Mouse (Mus musculus): Measurements from ENCODE around the gene Naxe. TPM values are rescaled to one million over a fixed set of nuclear protein-coding genes. Genes with fewer than 3 reads are reported as not detected.
A peak's percentile ranks its signal among the peaks of the same experiment; 100 is the strongest.

Gene Naxe
- polyA plus RNA-seq, 1 experiment from 2014 or later = 157 TPM

DNA sequence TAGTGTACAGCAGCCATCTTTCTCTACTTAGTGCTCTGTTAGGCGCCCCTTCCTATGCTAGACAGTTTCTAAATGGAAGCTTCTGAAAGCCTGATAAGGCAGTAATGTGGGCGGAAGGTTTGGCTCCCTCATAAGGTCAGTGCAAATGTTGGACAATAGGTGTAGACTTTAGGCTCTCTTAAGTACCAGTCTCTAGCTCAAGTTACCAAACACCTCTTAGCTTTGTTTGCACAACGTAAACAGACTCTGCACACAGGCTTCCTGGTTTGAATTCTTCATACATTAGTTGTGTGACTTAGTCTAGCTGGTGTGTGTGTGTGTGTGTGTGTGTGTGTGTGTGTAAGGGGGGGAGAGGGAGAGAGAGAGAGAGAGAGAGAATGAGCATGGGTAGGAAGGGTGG lies 8.8 kb downstream of the Naxe start:
- 91% methylated on average over 3 of the region's 3 CpGs for WGBS

DNA sequence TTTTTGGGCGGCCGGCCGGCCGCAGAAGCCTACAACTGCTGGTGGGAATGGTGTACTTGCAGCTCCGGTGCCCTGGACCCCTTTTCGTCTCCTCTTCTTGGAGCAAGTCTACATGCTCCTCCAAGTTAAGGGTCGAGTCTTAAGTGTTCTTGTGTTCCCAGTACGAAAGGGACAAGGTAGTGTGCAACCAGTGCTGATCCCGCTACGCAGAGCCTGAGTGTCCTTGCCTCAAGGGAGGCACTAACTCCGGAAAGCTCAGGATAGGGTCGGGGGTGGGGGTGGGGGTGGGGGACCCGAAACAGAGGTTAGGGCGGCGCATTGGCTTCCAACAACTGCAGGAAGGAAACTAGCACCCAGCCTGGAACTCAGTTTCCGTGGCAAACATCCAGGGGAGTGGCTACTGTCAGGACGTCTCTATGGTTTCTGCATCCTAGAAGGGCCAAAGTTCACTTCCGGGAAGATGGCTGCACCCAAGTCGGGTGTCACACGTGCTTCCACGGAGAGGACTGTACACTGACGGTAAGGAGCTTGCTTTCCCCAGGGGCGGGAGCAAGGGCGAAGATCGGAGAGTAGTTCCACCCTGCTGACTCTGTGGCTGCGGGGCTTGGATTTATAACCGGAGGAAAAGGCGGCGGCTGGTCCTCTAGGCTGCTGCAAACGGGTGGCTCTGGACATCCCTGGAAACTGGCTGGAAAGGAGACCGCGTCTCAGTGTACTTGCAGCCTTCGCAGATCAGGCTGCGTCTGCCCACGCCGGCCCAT lies 15.5 kb downstream of the Naxe start, which contains the start of gene Gpatch4:
Gpatch4 (plus strand) TSS at position 448 of the 761 bp plus-strand sequence.
- Histone ChIP-seq H3K27me3 (peaks cover 20% of the 10 kb centered on the region), H3K4me3 (replicated peaks) (peak within 1 kb of the TSS; percentile 76), H3K4me1 (replicated peaks) (peaks cover 11% of the 10 kb centered on the region), H3K4me2 (replicated peaks) (peak within 1 kb of the TSS; percentile 83), H3K9ac (replicated peaks) (peak within 1 kb of the TSS; percentile 62), H3K9me3 (no peaks in the 10 kb centered on the region), H3K36me3 (0 out of 2 replicates have a peak, but pooled peaks cover 3% of the 10 kb centered on the region), H3K27ac (peak within 1 kb of the TSS; percentile 47; the same call in 1 of the 2 replicates)
- WGBS = 10% methylated on average over 36 of the region's 36 CpGs
- ATAC-seq = peak; percentile 97

More for the DNA sequence above, 8.8 kb downstream of the Naxe start:
- no peak overlapping the region for H3K4me2 ChIP-seq (replicated peaks)
- H3K27ac ChIP-seq = no peak overlapping the region
- no peaks in the 10 kb centered on the region for H3K4me1 ChIP-seq (replicated peaks)
- no peaks in the 10 kb centered on the region for H3K27me3 ChIP-seq
- H3K36me3 ChIP-seq = peaks cover 44% of the 10 kb centered on the region
- H3K9ac ChIP-seq (replicated peaks) = no peak overlapping the region
- no peak overlapping the region for H3K4me3 ChIP-seq (replicated peaks)
- no peak for ATAC-seq
- no peaks in the 10 kb centered on the region for H3K9me3 ChIP-seq

DNA sequence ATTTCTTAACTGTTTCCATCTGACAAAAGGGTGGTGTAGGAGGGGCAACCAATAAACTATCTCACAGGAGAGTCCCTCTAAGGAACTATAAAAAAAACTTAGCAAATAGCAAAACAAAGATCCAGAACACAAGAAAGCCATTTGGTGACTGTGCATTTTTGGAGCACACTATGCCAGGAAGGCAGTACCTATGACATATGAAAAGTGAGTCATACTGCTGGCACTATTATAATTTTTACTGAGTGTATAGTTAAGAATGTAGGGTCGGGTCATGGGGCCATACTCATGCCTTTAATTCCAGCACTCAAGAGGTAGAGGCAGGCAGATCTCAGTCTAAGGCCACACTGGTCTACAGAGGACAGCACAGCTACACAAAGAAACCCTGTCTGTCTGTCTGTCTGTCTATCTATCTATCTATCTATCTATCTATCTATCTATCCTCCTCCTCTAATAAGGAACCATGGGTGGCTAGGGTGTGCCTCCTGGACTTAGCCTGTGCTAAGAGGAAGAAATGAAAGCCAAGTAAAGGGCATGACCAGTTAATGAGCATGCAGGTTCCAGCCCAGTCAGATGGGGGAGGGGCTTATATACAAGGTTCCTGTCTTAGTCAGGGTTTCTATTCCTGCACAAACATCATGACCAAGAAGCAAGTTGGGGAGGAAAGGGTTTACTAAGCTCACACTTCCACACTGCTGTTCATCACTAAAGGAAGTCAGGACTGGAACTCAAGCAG lies 22.6 kb downstream of the Naxe start:
- Histone ChIP-seq H3K4me3 (replicated peaks) (no peak overlapping the region), H3K4me1 (replicated peaks) (0 out of 2 replicates have a peak, but pooled peaks cover 2% of the 10 kb centered on the region), H3K27ac (no peak overlapping the region), H3K27me3 (peaks cover 48% of the 10 kb centered on the region), H3K36me3 (no peaks in the 10 kb centered on the region), H3K9ac (replicated peaks) (no peak overlapping the region), H3K9me3 (no peaks in the 10 kb centered on the region), H3K4me2 (replicated peaks) (no peak overlapping the region)
- no peak for ATAC-seq
- WGBS = 79% methylated on average over 1 of the region's 1 CpGs

DNA sequence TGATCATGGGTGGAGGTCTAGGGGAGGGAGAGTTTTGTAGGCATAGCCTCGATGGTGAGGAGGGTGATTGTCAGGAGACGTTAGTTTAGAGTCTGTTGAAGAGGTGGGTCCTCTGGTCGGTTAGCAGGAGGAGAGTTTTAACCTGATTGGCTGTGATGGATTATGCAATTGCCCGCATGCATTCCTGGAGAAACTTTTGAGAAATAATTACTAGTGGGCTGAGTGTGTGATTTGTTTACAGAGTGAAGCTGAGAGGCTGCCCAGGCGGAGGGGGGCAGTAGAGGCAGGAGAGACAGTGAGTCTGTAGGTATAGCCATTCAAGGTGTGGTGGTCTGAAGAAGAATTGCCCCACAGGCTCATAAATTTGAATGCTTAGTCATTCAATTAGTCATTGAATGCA lies 24.8 kb downstream of the Naxe start:
- Histone ChIP-seq H3K36me3 (no peaks in the 10 kb centered on the region), H3K27me3 (peaks cover 40% of the 10 kb centered on the region), H3K4me1 (replicated peaks) (0 out of 2 replicates have a peak, but pooled peaks cover 2% of the 10 kb centered on the region), H3K27ac (no peak overlapping the region), H3K9me3 (0 out of 2 replicates have a peak, but pooled peaks cover under 1% of the 10 kb centered on the region), H3K4me2 (replicated peaks) (no peak overlapping the region), H3K4me3 (replicated peaks) (no peak overlapping the region), H3K9ac (replicated peaks) (no peak overlapping the region)
- 74% methylated on average over 5 of the region's 5 CpGs for WGBS
- ATAC-seq = no peak

DNA sequence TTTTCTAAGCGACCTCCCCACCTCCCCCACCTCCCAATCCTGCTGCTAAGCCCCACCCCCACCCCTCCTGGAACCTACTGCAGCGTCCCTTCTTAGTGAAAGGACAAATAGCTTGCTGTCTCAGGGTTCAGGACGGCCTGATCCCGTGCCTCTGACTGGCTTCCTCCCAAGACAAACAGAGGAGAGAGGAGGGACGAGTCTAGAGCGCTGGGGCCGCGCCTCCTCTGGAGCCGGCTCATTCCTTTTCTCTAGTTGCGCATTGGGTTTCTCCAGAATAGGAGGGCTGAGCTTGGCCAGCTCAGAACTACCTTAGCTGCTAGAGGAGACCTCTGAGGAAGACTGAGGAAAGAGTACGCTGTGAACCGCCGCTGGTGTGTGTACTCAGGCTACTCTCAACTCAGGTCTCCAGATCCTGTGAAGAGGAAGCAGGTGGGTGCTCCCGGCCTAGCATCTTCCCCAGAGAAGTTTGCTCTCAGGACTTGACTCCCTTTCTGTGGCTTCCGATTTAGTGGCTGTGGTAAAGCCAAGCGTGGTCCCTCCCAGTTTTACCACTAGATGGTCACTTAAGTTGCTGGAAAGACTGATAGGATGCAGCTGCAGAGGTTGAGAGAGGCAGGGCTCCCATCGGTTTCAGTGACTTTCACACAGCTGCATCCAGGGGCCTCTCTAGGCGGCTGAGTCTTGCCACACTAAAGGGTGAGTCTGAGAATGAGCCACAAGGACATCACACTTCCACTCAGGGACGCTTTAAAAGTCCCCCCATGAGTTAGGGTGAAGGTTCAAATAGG lies 27.5 kb downstream of the Naxe start:
- no peak overlapping the region for H3K4me3 ChIP-seq (replicated peaks)
- peaks cover 8% of the 10 kb centered on the region; the same call in 1 of the 2 replicates for H3K9me3 ChIP-seq
- no peaks in the 10 kb centered on the region for H3K36me3 ChIP-seq
- 0 out of 2 replicates have a peak, but pooled peaks cover 2% of the 10 kb centered on the region for H3K4me1 ChIP-seq (replicated peaks)
- no peak overlapping the region for H3K4me2 ChIP-seq (replicated peaks)
- 20% methylated on average over 19 of the region's 19 CpGs for WGBS
- no peak for ATAC-seq
- H3K27me3 ChIP-seq = peaks cover 56% of the 10 kb centered on the region
- no peak overlapping the region for H3K9ac ChIP-seq (replicated peaks)
- no peak overlapping the region for H3K27ac ChIP-seq

DNA sequence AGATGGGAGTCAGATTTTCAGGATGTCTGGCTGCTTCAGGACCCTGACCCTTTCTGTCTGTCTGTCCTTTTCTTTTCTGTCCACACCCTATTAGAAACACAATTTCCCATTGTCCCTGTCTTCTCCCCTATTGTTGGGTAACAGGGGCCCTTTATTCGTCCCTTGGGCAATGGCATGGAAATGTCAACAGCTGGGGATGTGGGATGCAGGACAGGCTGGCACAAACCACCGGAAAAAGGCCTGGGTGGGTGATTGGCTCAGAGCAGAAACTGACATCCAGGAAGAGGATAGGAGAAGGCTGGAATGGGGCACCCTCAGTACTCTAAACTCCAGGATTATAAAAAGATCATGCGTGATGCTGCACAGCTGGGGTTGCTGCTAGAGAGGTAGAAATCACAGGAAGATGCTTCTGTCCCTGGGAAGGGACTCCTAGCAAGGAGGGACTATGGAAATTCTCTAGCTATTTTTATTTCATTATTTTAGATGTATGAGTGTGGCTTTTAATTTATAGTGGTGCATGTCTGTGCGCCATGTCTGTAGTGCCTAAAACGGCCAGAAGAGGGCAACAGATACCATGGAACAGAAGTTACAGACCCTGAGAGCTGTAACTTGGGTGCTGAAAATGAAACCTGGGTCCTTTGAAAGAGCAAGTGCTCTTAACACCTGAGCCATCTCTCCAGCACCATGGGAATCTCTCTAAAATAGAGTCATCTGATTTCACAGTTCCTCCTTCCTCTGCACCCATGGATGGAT lies 30.7 kb downstream of the Naxe start, which contains the start of gene Hapln2:
Hapln2 (minus strand) TSS at position 150 of the 753 bp plus-strand sequence.
- ATAC-seq = no peak
- no peak within 1 kb of the TSS for H3K4me2 ChIP-seq (replicated peaks)

DNA sequence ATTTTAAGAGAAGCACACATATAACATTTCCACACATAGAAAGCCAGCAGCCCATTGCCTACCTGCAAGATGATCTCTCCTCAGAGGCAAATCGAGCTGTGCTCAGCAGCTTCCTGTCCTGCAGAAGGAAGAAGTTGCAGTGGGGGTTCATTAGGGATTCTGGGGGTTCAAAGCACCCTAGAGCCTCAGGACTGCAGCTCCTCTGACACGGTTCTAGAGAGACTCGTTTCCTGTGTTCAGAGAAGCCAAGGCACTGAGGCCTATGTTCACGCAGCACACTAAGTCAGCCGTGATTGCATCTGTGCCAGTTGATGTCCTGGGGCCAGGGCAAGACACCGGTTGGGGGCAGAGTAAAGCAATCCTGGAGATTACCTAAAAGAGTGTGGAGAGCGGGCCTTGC lies 31.5 kb downstream of the Naxe start:
- Histone ChIP-seq H3K4me2 (replicated peaks) (no peak overlapping the region), H3K27me3 (peaks cover 78% of the 10 kb centered on the region), H3K9me3 (peaks cover 11% of the 10 kb centered on the region; the same call in 1 of the 2 replicates), H3K9ac (replicated peaks) (no peak overlapping the region), H3K4me1 (replicated peaks) (peaks cover 24% of the 10 kb centered on the region), H3K4me3 (replicated peaks) (no peak overlapping the region), H3K36me3 (no peaks in the 10 kb centered on the region), H3K27ac (no peak overlapping the region)
- WGBS = 62% methylated on average over 7 of the region's 7 CpGs
- ATAC-seq = no peak

More for the DNA sequence above, 30.7 kb downstream of the Naxe start, which contains the start of gene Hapln2:
- H3K4me1 ChIP-seq (replicated peaks) = peaks cover 19% of the 10 kb centered on the region
- no peak within 1 kb of the TSS for H3K27ac ChIP-seq
- peaks cover 11% of the 10 kb centered on the region; the same call in 1 of the 2 replicates for H3K9me3 ChIP-seq
- H3K36me3 ChIP-seq = no peaks in the 10 kb centered on the region
- no peak within 1 kb of the TSS for H3K4me3 ChIP-seq (replicated peaks)
- WGBS = 53% methylated on average over 5 of the region's 5 CpGs
- H3K9ac ChIP-seq (replicated peaks) = no peak within 1 kb of the TSS
- H3K27me3 ChIP-seq = peaks cover 78% of the 10 kb centered on the region

DNA sequence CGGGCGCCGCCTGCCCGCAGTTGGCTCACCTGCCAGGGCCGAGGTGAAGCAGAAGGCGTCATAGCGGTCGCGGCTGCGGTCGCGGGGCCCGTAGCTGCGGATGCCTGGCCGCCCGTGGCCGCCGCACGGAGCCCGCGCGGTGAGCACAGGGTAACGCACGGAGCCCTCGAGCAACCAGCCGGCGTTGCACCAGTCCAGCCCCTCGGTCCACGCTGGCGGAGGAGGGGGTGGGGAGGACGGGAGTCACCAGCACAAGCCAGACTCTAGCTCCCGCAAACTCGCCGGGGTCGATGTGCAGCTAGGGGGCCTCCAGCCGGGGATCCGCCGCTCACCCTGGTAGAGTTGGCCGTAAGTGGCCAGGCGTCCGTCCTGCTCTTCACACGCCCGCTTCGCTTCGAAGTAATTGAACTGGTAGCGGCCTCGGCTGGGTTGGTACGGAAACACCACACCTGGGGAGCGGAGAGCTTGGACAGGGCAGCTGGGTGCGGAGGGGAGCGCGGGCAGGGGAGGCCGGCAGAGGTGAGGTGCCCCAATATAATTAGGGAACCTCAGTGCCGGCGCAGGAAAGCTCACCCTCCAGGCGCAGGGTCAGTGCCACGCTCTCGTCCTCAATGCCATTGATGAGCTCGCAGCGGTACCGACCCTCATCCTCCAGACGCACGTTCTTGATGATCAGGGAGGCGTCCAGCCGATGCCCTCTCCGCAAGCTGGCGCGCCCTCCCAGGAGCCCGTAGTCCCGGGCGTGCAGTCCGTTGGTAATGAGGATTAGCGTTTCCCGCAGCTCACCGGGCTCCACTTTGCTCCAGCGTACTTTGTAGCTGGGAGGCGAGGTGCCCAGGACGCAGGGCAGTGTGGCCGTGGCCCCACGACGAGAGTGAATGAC lies 34.9 kb downstream of the Naxe start:
- H3K27me3 ChIP-seq = peaks cover 82% of the 10 kb centered on the region
- no peaks in the 10 kb centered on the region for H3K36me3 ChIP-seq
- H3K9ac ChIP-seq (replicated peaks) = peak overlapping the region; percentile 61
- H3K27ac ChIP-seq = no peak overlapping the region
- peaks cover 22% of the 10 kb centered on the region for H3K4me1 ChIP-seq (replicated peaks)
- WGBS = under 1% methylated on average over 81 of the region's 81 CpGs
- peak overlapping the region; percentile 95 for H3K4me2 ChIP-seq (replicated peaks)
- peaks cover 9% of the 10 kb centered on the region; the same call in 1 of the 2 replicates for H3K9me3 ChIP-seq
- peak; percentile 82 for ATAC-seq
- peak overlapping the region; percentile 57 for H3K4me3 ChIP-seq (replicated peaks)

DNA sequence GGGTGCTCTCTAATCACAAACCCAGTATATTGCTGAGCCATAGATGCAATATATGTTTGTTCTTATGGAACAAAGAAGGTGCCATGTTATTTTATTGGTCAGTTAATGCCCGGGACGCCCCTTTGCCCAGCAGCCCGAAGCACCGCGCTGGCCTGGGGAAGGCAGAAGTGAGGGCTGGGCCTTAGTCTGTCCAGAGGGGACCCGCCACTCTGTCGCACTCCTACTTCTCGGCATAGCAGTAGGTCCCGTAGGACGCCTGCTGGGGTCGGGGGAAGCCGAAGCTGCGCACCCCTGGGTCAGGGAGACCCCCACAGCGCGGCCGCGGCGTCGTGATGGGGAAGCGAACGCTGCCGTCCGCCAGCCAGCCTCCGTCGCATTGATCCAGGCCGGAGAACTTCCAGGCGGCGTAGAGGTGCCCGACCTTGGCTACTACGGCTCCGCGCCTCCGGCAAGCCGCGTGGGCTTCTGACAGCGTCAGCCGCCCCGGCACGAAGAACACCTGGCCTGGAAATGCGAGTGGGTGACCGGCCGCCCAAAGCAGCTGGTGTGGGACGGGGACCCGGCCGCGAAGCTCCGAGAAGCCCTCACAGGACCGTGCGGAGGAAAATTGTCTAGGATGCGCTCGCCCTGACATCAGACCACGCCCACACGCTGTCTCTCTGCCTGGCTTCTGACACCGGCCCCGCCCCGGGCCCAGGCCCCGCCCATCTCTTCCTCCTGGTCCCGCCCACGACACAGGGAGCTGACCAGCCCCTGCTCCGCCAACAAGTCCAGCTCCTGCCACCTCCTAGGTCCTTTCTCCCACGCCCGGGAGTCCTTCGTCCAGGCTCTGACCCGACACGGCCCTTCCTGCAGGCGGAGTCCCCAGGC lies 35.7 kb downstream of the Naxe start:
- Histone ChIP-seq H3K36me3 (no peaks in the 10 kb centered on the region), H3K4me1 (replicated peaks) (peaks cover 22% of the 10 kb centered on the region), H3K4me2 (replicated peaks) (peak overlapping the region; percentile 95), H3K4me3 (replicated peaks) (peak overlapping the region; percentile 57), H3K27ac (no peak overlapping the region), H3K9ac (replicated peaks) (peak overlapping the region; percentile 61), H3K27me3 (peaks cover 83% of the 10 kb centered on the region), H3K9me3 (0 out of 2 replicates have a peak, but pooled peaks cover 4% of the 10 kb centered on the region)
- WGBS = under 1% methylated on average over 62 of the region's 66 CpGs
- ATAC-seq = peak; percentile 86

All from midbrain, embryonic 13.5 days (tissue).